Mouse (Mus musculus) lung, postnatal 36 days (tissue): ENCODE measurements at regions not wholly inside any gene's neighbourhood (a gene's known extent, or its start where the extent isn't known, plus 50 kb on each side); places are given as distances from the start of the nearest gene placed in this dataset.
"Not testable (repeated sequence)": the region's sequence is repeated elsewhere in the genome, so short reads cannot be mapped to it uniquely, and the experiment has no call there.

Experiments
- DNase-seq: peaks from one replicate; pipeline ENCODE4 v3.0.0; 2022; ENCODE audit warnings: mixed read lengths

DNA sequence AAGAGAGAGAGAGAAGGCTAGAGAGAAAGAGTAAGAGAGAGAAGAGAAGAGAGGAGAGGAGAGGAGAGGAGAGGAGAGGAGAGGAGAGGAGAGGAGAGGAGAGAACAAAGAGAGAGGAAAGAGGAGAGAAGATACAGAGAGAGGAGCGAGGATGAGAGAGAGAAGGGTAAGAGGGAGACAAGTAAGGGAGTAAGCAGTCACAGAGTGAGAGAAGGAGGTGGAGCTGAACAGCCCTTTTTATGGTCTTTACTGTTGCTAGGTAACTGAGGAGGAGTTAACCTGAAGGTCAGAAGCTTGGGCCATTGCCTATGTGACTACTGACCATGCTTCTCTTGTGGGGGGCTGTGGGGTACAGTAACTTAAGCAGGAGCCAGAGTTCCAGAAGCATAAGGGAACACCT lies 430.2 kb downstream of the 1190002N15Rik start:
- DNase-seq = not testable (repeated sequence)

DNA sequence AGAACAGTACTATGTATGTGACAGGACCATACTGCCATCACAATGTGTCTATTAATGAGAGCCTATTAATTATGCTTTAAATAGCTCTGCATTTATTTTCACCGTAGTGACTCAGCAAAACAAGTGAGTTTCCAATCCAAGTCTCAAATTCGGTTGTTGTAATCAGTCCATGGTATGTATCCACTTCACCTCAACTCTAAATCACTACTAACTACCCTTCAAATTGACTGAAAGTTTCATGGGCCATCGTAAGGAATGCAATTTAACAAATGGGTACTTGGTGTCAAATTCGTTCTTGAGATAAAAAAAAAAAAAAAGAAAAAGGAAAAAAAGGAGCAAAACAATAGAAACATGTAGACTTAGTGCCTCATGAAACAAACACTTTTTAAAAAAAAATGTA lies 433.2 kb downstream of the 1190002N15Rik start:
- no peak for DNase-seq

DNA sequence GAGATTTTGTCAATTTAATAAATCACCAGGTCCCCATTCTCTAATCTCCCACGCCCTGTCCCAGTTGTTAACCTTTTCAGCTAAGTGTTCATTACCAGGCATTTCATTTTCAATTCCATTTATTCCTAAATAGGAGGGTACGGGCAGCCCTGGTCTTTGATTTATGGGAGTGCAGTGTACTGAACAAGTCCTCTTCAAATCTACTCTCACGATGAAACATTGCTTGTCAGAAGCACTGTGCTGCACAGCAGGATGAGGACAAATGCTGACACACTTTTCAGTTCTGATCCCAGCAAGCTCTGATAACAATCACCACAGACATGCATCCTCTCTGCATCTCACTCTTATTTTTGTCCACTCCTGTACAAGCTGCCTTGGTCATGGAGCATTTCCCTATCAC lies 435.9 kb downstream of the 1190002N15Rik start:
- DNase-seq = no peak

DNA sequence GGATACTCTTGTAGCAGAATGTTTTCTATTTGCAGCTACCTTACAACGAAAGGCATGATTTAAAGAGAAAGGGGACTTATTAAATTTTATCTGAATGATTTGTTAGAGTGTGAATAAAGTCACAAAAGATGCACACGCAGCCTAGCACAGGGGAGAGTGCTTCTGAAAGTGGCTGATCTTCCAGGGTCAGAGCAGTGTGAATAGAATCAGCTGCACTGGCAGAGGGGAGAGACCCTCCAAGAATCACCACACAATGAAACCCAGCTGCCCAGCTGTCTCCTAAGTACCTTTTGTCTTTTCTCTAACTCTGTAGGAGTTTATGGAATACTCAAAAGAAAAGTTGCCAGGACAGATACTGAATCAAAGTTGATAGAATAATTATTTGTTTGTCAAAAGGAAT lies 443.1 kb downstream of the 1190002N15Rik start:
- DNase-seq = no peak

DNA sequence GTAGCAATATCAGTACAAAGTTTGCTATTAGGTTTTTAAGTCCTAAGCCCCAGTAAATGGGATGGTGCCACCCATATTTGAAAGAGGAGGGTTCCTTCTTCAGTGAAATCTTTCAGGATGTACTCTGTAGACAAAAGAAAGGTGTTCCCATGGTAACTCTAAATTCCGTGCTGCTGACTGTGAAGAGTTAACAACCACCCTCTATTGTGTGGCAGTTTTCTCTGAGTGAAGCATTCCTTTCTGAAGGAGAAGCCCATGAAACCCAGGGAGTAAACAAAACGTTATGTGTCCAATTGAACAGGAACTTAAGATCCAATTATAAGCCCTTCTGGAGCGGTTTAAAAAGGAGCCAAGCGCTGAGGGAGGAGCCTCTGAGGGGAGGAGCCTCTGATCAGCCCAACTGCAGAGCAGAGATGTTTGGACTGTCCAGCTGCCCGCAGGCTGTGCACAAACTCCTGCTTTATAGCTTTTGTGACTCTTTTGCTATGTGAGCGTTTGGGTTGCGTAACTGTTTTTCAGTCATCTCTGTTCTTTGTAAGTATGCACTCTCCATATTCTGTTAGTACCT lies 446.1 kb downstream of the 1190002N15Rik start:
- peak; percentile 44 for DNase-seq

DNA sequence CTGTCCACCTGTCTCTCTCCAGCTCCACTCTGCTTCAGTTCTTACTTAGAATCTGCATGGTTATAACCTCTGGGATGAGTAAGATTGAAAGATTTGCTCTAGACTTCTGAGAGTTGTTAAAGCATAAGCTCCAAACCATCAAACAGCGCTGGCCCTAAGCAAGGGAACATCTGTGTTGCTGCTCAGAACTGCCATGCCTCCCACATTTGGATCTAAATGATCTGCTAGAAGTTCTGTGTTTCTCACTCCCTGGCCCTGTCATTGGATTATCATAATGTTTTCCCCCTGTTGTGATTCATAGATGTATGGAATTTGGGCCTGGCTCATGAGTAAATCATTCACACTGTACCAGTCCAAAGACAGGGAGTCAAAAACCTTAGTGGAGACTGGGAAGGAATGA lies 448.1 kb downstream of the 1190002N15Rik start:
- no peak for DNase-seq

DNA sequence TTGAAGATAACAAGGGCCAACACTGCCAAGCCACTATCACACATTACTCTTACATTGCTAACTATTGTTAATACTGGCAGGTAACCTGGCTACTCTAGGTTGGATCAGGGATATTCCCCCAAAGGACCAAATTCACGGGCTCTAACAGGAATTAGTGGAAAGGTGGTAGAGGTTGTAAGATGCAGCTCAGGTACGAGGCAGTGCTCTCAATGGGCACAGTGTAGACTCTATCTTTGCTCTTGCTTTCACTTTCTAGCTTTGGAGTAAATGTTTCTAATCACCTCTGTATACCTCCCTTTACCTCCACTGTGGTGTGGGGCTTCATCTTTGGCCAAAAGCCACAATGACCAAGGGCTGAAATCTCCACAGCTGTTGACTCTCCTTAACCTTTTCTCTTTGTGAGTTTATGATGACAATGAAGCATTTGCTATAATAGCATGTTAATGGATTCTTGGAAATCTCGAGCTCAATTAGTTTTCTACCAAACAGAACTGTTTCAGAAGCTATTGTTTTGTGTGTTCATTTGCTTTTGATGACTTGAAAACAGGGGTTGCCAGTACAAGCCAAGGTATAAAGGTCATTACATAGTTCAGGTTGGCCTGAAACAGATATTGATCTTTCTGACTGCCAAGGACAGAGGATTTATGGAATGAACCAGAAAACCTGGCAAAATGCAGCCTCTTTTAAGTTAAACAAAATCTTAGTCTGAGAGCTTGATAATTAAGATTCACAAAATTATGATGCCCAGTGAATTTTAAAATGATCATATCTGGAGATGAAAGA lies 454.1 kb downstream of the 1190002N15Rik start:
- no peak for DNase-seq

DNA sequence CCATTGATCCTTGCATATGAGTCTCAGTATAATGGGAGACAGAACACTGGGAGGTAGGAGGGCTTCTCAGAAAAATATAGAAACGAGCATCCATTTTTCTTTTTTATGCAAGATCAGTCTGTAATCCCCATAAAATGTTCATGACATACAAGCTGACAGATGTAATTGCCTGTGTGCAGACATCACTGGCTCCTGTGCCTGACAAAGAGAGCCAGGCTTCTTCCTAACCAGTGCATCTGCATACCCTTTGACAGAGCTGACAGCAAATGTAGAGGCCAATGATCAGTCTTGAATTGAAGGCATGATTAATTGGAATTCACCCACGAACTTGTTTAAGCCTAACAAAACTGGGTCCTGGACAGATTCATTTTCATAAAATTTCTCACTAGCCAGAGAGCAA lies 463.0 kb downstream of the 1190002N15Rik start:
- no peak for DNase-seq

DNA sequence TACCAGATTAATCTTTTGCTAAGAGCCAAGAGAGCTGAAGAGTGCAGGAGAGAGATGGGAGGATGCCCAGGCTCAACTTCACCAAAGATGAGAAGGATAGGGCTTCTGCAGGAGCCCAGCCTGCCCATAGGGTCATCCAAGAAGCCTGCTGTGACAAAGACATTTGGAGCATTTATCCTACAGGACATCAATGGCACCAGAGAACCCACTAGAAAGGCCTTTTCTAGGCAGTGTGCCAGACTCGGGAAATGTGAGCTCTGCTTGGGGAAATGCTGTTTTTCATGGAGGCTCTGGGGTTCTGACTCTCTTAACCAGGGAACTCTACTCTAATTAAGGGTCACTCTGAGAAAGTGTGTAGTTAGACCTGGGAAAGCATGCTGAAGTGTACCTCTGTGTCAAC lies 470.8 kb downstream of the 1190002N15Rik start:
- no peak for DNase-seq

DNA sequence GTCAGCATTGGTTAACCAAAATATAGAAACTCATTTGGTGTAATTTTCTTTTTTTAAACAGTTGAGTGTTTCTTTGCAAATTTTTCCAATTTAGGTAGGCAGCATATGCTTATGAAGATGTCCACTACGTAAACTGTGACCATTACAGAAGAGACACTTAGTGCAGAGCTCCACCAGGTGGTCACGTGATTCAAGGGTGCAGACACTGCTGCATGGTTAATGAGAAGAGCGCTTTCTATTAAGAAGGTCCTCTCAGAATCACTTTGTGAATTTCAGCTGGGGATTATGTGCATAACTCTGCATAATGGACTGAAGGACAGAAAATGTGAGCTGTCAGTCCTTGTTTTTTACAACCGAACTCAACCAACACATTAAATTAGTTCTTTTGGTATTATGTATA lies 484.7 kb downstream of the 1190002N15Rik start:
- DNase-seq = no peak

DNA sequence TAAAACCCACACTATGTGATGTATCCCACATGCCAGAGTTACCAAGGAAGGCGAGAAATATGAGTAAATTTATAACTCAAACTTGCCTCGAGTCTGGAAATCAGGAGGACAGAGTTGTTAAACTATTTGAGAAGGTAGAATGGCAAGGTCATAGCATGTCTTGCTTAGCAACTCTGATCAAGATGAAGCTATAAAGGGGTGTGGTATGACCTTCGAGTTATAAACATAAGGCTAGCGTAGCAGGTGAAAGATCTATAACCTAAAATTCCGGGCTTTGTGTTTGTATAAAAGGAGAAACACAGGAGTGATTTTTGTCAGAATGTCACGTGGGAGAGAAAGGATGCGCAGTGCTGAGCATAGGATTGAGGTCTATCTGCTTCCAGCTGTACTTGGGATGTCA lies 490.0 kb downstream of the 1190002N15Rik start:
- no peak for DNase-seq

DNA sequence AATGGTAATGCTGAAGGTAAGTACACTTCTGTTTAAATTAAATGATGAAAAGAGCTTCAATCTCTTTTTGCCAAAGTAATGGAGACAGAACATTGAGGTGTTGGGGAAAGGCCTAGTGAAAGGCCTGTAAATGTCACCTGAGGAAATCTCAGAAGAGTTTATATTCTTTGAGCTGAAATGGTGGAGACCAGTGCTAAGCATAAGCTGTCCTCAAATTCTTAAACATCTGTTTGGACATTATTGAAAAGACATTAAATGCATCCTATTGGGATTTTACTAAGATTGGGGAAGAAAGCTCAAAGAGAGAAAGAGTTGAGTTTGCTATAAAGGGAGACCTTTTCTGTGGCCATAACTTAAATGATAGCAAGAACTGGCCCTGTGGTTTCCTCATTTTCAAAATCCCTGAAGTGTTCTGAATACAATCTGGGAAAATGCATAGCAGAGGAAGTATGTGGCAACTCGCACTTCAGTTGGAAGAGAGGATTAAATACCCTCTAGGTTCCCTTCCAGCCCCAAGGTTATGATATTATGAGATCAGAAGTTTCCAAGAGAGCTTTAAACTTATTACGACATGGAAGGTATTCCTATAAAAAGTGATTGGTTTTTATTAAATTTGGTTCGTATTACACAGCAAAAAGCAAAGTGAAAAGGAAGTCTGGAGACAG lies 492.3 kb downstream of the 1190002N15Rik start:
- no peak for DNase-seq

DNA sequence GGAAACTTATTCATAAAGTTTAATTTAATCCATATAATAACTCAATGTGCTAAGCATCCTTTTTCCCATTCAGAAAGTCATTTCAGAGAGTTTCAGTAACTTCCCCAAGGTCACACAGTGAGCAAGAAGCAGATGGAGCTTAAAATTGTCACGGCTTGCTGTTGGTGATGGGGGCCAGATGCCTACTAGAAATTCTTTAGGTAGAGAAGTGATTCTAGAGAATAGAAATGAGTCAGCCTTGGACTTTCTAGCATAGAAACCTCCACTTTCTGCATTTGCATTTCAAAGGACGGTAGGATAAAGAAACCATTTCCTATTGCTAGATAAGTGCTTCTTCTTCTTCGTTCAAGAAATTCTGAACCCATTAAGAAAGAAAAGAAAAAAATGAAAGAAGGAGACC lies 514.1 kb downstream of the 1190002N15Rik start:
- no peak for DNase-seq

DNA sequence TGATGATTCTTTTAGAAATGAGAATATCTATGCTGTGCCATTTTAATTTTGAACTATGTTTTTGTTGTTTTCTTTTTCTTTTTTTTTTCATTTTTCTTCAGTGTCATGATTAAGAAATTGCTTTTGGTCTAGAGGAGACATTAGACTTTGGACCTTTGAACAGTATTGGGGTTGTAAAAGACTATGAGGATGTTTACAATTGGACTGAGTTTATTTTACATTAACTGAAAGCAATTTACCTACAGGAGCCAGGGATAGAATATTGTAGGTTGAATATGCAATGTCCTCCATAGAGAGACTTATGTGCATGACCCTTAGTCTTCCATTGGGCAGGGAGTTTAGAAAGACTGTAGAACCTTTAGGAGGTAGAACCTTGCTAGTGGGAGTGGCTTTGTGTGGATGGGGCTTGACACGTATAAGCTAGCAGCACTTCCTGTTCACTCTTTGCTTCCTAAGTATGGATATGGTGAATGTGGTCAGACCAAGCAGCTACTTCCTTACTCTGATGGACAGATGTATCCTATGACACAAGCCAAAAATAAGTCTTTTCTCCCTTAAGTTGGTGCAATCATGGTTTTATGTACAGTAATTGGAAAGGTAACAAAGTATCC lies 516.5 kb downstream of the 1190002N15Rik start:
- DNase-seq = no peak

DNA sequence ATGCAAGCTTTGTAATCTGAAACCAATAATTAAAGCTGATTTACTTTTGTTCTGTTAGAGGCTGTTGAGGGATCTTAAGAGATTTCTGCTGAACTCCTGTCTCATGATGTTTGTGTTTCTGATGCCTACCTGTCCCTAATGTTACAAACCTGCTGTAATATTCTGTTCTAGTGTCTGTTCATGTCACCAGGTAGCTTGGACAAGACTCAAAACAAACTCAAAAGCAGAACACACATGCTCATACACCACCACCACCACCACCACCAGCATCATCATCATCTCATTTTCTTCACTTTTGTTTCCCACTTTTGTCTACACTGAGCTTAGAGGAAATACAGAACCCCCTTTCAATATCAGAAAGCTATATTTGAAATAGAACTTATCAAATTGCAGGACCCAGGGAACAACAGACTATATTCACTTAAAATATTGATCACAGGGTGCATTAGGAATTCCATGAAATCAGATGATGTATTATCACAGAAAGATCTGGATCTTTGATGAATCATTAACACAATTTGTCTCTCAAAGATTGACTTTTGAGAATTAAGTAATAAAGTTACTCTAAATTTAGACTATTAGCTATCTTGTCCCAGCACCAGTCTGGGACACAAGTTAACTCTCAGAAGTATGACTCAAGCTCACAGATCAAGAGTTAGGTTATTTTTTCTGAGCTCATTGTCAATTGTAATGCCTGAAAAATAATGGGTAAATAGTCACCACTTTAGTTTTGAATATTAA lies 521.0 kb downstream of the 1190002N15Rik start:
- no peak for DNase-seq

DNA sequence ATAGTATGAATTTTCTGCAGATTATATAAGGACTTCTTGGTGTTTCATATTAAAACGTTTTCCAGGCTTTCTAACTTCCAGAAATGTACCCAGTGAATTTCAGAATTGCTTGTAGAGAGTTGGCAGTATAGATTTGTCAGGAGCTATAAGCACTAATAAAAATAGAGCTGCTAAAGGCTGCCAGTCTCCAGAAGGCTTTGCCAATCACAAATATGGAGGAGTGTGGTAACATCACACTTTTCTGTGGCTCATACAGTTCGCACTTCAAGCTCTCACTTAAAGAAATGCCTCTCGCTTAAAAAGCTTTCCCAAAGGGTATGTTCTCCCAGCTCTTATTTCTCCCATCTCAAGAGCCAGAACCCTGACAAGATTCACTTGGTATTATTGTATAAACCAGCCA lies 545.7 kb downstream of the 1190002N15Rik start:
- no peak for DNase-seq

DNA sequence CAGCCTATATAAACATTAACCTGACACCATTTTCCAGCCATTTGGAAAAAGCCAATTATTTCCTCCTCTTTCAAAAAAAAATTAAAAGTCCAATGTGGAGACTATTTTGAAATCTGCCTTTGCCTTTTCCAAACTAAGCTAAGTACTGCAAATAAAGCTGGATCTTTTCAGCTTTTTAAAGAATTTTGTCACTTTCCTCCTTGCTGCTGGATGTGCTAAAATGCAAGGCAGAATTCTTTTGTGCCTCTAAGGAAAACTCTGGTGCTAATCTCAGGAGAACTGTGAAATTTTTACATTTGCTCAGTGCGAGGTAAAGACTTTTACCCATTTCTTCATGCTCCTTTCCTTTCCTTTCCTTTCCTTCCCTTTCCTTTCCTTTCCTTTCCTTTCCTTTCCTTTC lies 546.7 kb downstream of the 1190002N15Rik start:
- no peak for DNase-seq

DNA sequence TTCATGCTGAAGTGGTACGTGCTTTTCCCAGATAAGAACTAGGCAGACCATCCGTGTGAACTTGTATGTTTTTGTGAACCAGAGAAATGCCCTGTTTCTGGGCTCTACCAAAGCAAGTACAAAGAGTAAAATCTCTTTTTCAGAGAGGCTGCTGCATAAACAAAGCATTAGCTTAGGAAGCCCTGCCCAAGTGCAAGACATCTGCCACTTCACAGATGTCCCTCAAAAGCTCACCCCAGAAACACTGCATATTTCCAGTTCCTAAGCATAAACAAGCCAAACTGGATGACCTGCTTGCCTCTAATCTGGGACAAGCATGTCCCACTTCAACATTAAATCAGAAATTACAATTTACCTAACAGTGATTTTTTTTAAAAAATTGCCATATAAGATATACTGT lies 556.7 kb downstream of the 1190002N15Rik start:
- DNase-seq = no peak

DNA sequence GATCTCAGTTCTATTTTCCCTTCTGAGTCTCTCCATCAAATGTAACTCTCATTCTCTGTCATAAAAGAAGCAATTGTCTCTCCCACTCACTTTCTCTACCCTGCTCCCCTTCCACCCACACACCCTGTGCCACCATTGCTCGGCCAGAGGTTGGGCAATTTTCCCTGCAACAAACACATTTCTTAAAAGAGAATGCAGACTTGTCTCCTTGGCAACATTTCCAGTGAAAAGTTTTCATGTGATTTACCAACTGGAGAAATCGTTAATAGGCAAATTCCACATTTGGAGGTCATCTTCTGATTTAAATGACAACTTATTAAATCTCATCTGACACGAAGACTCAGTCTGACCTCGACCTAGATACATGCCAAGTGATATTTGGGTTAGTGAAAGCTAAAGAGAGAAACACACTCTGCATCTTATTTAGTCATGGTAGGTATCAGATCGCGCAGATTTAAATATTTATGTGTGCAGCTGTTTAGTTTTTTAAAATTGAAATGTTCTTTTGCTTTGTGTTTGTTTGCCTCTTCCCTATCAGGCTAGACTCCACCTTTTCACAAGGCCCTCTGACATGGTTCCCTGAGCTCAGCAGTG lies 568.1 kb downstream of the 1190002N15Rik start:
- no peak for DNase-seq

DNA sequence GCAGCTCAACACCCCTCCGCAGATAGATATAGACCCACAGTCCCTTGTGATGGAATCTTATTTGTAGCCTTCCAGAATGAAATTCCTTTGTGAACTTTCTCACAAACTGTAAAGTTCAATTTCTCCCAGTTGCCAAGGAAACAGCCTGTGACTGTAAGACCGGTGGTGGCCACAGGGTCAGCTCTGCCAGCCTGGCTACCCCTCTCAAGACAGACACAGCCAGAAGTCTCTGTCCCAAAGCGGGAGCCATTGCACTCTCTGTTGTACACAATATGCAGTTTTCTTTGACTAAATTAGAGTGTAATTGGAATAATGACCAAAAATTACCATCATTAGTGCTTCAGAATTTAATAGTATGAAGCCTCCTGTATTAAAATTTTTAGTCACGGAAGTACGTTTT lies 568.8 kb downstream of the 1190002N15Rik start:
- DNase-seq = no peak

DNA sequence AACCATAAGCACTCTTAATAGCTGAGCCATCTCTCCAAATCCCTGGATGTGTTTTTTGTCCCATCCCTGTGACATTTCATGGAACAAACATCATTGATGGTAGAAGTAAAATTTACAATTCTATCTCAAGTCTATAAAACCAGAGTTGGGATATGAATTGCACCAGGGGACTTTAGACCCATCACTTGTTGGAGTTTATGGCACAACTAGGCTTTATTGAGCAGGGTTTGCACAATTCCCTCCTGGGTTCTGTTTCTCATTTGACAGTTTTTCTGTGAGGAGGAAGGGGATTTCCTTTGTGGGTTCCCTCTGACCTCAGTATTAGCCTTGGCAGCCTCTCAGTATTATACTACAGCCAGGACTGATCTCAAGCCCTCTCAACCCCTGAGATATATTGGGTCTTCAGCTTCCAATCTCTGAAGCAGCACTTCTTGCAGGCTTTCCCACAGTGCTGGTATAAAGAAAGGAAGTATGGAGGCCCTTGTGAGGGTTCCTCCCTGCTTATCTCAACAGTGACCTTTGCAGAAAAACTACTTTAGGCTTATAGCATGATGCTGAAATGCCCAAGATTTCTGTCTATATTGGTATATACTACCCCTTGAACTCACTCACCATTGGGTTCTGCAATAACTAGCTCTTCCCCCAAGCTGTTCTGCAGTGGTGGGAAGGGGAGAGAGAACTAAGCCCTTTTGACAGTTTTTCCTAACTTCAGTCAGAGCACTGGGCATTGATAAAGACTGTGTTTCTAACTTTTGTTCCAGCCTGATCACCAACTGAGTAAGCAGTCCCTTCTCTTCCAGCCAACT lies 582.4 kb downstream of the 1190002N15Rik start:
- DNase-seq = no peak

DNA sequence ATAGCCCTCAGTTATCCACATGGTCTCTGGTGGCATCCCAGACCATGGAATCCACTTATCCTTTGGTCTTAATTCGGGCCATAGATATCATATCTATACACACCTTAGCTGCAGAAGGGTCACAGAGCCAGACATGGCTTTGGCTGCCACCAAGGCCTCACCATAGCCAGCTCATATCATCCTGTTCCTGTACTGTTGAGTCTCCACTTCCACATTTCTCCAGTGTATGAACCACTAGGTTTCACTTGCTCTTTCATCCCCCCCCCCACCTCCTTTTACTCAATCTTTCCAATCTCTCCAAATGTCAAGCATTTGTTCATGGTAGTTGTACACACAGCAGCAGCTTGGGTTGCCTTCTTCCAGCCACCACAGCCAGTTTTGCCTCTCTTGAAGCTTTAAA lies 589.2 kb downstream of the 1190002N15Rik start:
- no peak for DNase-seq
